Mouse (Mus musculus): Measurements from ENCODE around the gene Mpst. TPM values are rescaled to one million over a fixed set of nuclear protein-coding genes. Genes with fewer than 3 reads are reported as not detected.

Mpst gene
- polyA plus RNA-seq, 1 experiment = 13.3 TPM

DNA sequence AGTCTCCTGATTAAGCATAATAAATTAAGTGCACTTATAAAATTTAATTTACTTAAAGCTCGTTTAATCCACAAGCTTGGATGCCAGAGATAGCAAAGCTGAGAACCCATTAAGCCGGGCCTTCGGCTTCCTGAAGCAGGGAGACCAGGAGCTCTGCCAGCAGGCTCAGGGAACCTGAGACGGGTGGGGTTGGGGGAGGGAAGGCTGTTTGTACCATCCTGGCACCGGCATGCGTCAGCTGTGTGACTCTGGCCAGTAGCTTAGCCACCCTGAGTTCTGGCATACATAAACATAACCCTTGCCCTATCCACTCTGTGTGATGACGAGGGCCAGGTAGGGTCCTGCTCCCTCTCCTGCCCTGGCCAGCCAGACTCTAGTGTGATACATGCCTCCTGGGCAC lies 49.8 kb downstream of the Mpst start:
- Histone ChIP-seq H3K27ac (ENCODE audit: insufficient read depth, low read length) (no peak overlapping the region), H3K4me1 (ENCODE audit: control insufficient read depth, insufficient read depth, low read length) (peaks cover 3% of the 10 kb centered on the region; the same call in 1 of the 2 replicates), H3K4me3 (ENCODE audit: insufficient read depth, low read length) (no peak overlapping the region)
- TF ChIP-seq POLR2A (IDR thresholded peaks at IDR 0.05; ENCODE audit: low read depth, low read length) (no peak), CTCF (IDR thresholded peaks at IDR 0.05; ENCODE audit: borderline replicate concordance, insufficient read depth, low read length) (no peak)

DNA sequence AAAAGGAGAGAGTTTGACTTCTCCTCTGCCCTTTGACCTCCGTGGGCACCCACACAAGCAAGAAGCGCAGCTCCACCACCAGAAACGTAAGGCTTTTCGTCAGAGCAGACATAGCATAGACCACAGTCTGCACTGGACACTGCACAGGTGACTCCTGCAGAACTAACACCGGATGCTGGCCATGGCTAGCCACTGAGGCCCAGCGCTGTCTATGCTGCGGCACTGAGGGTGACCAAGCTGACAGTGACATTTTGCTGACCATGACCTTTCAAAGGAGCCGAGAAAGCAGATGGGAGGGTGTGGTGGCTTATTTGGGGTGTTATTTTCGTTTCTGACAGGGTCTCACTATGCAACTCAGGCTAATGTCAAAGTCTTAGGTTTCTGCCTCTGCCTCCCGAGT lies 51.0 kb downstream of the Mpst start:
- TF ChIP-seq CTCF (IDR thresholded peaks at IDR 0.05; ENCODE audit: borderline replicate concordance, insufficient read depth, low read length) = no peak
- TF ChIP-seq POLR2A (IDR thresholded peaks at IDR 0.05; ENCODE audit: low read depth, low read length) = no peak
- Histone ChIP-seq H3K4me3 (ENCODE audit: insufficient read depth, low read length) (no peak overlapping the region), H3K27ac (ENCODE audit: insufficient read depth, low read length) (no peak overlapping the region), H3K4me1 (ENCODE audit: control insufficient read depth, insufficient read depth, low read length) (peaks cover 3% of the 10 kb centered on the region; the same call in 1 of the 2 replicates)

DNA sequence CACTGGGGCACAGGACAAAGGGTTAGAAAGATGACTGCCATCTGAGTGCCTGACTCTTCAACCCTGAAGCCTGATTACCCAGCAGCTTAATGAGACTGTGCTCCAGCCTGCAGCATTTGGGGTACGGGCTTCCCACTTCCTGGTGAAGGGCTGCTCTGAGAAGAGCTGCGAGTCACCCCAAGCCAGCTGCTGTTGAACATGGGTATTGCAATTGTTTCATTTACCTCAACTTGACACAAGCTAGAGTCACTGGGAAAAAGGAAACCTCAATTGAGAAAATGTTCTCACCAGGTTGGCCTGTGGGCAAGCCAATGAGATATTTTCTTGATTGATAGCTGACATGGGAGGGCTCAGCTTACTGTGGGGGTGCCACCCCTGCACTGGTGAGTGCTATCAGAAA lies 56.8 kb downstream of the Mpst start:
- TF ChIP-seq POLR2A (IDR thresholded peaks at IDR 0.05; ENCODE audit: low read depth, low read length) = no peak
- TF ChIP-seq CTCF (IDR thresholded peaks at IDR 0.05; ENCODE audit: borderline replicate concordance, insufficient read depth, low read length) = no peak
- Histone ChIP-seq H3K27ac (ENCODE audit: insufficient read depth, low read length) (no peak overlapping the region), H3K4me1 (ENCODE audit: control insufficient read depth, insufficient read depth, low read length) (no peaks in the 10 kb centered on the region), H3K4me3 (ENCODE audit: insufficient read depth, low read length) (no peak overlapping the region)

Other genes starting within 250 kb of the Mpst start
- gene Ift27, start 232.3 kb upstream of the Mpst start, polyA plus RNA-seq (2011; ENCODE audit: insufficient read length, low read depth, missing spikeins) = 35.1 and 35.9 TPM in 2 replicates
- gene Pvalb, start 200.0 kb upstream of the Mpst start, polyA plus RNA-seq (2011; ENCODE audit: insufficient read length, low read depth, missing spikeins) = not detected in 2 replicates
- 1.3 TPM in 1 of 2 replicates, not detected in the other for gene Ncf4, start 161.6 kb upstream of the Mpst start, polyA plus RNA-seq (2011; ENCODE audit: insufficient read length, low read depth, missing spikeins)
- gene Csf2rb2, start 100.7 kb upstream of the Mpst start, polyA plus RNA-seq (2011; ENCODE audit: insufficient read length, low read depth, missing spikeins) = 0.30 TPM in 1 of 2 replicates, not detected in the other
- 0.18 and 1.2 TPM in 2 replicates for gene Csf2rb, start 80.7 kb upstream of the Mpst start, polyA plus RNA-seq (2011; ENCODE audit: insufficient read length, low read depth, missing spikeins)
- not detected in 2 replicates for gene Tex33, start 10.5 kb upstream of the Mpst start, polyA plus RNA-seq (2011; ENCODE audit: insufficient read length, low read depth, missing spikeins)
- 3.5 and 5.0 TPM in 2 replicates for gene Tst, start 509 bp upstream of the Mpst start, polyA plus RNA-seq (2011; ENCODE audit: insufficient read length, low read depth, missing spikeins)
- gene Kctd17, start 22.1 kb downstream of the Mpst start, polyA plus RNA-seq (2011; ENCODE audit: insufficient read length, low read depth, missing spikeins) = 90.6 and 110 TPM in 2 replicates
- not detected in 2 replicates for gene Tmprss6, start 62.2 kb downstream of the Mpst start, polyA plus RNA-seq (2011; ENCODE audit: insufficient read length, low read depth, missing spikeins)
- 0.25 TPM in 1 of 2 replicates, not detected in the other for gene Il2rb, start 88.9 kb downstream of the Mpst start, polyA plus RNA-seq (2011; ENCODE audit: insufficient read length, low read depth, missing spikeins)
- gene C1qtnf6, start 125.0 kb downstream of the Mpst start, polyA plus RNA-seq (2011; ENCODE audit: insufficient read length, low read depth, missing spikeins) = 43.5 and 77.1 TPM in 2 replicates
- not detected in 2 replicates for gene Sstr3, start 138.3 kb downstream of the Mpst start, polyA plus RNA-seq (2011; ENCODE audit: insufficient read length, low read depth, missing spikeins)
- 0.37 and 2.2 TPM in 2 replicates for gene Rac2, start 166.4 kb downstream of the Mpst start, polyA plus RNA-seq (2011; ENCODE audit: insufficient read length, low read depth, missing spikeins)
- gene Cyth4, start 190.6 kb downstream of the Mpst start, polyA plus RNA-seq (2011; ENCODE audit: insufficient read length, low read depth, missing spikeins) = 0.20 and 1.3 TPM in 2 replicates